Mouse (Mus musculus) forebrain, embryonic 16.5 days (tissue): ENCODE measurements around the gene Kidins220. TPM values are rescaled to one million over a fixed set of nuclear protein-coding genes. Genes with fewer than 3 reads are reported as not detected.

Experiments
- ATAC-seq: fragments of 200-750 bp; cut with Nextera tagmentation; 2 replicates; pipeline ENCODE4 v1.8.0; 2017; ENCODE audit warnings: mild to moderate bottlenecking, moderate library complexity
- H3K27ac ChIP-seq: fragments of 300-500 bp; sonication (generic); 2 replicates; pipeline ENCODE4 v1.5.1; 2014; ENCODE audit warnings: low read length, control low read depth
- H3K27me3 ChIP-seq: fragments of 300-500 bp; sonication (generic); replicated peaks from 2 replicates; pipeline ENCODE4 v1.6.1; 2014; ENCODE audit warnings: low read length; ENCODE audit not compliant: control insufficient read depth, insufficient read depth
- H3K36me3 ChIP-seq: fragments of 300-500 bp; sonication (generic); 2 replicates; pipeline ENCODE4 v1.6.1; 2014; ENCODE audit not compliant: control insufficient read depth, insufficient read depth
- H3K4me1 ChIP-seq: fragments of 300-500 bp; sonication (generic); replicated peaks from 2 replicates; pipeline ENCODE4 v1.6.1; 2014; ENCODE audit warnings: low read length; ENCODE audit not compliant: control insufficient read depth, insufficient read depth
- H3K4me2 ChIP-seq: fragments of 300-500 bp; sonication (generic); 2 replicates; pipeline ENCODE4 v1.6.1; 2014; ENCODE audit warnings: mild to moderate bottlenecking, low read length, control low read depth
- H3K4me3 ChIP-seq: fragments of 300-500 bp; sonication (generic); replicated peaks from 2 replicates; pipeline ENCODE4 v1.5.1; 2014; ENCODE audit warnings: mild to moderate bottlenecking, low read length, control low read depth
- H3K9ac ChIP-seq: fragments of 300-500 bp; sonication (generic); replicated peaks from 2 replicates; pipeline ENCODE4 v1.6.1; 2014; ENCODE audit warnings: low read depth, low read length, control low read depth
- H3K9me3 ChIP-seq: fragments of 300-500 bp; sonication (generic); 2 replicates; pipeline ENCODE4 v1.6.1; 2016; ENCODE audit warnings: low read length; ENCODE audit not compliant: control insufficient read depth
- WGBS: fragments of 180-500 bp; shearing (Covaris S2); extraction: QIAGEN DNeasy Blood & Tissue Kit; methylation state at CpG from one replicate; pipeline ENCODE4 v1.1.7; 2014; 5-methylcytosine and 5-hydroxymethylcytosine counted together
- polyA plus RNA-seq: library from polyadenylated mRNA; unstranded; fragments of >200 nt; fragmentation: Nextera tagmentation; extraction: Ambion mirVana; gene quantifications from 2 replicates; pipeline ENCODE4 v1.2.1, GENCODE M21; 2015

The Kidins220 gene
- polyA plus RNA-seq, 1 experiment from 2014 or later, result 179 TPM

GRCm38 (mm10) chr12:24936281-24936680, 38.4 kb upstream of the Kidins220 start:
- Histone ChIP-seq H3K4me1 (0 out of 2 replicates have a peak, but pooled peaks cover 7% of the 10 kb centered on the region), H3K27ac (no peak overlapping the region), H3K9me3 (no peaks in the 10 kb centered on the region), H3K9ac (no peak overlapping the region), H3K4me2 (no peak overlapping the region), H3K27me3 (no peaks in the 10 kb centered on the region), H3K4me3 (no peak overlapping the region), H3K36me3 (peaks cover 5% of the 10 kb centered on the region)
- no peak for ATAC-seq
- 62% methylated on average over 1 of the region's 1 CpGs for WGBS

- Histone ChIP-seq H3K36me3 (peaks cover 5% of the 10 kb centered on the region), H3K9me3 (no peaks in the 10 kb centered on the region), H3K27me3 (no peaks in the 10 kb centered on the region), H3K9ac (no peak overlapping the region), H3K27ac (no peak overlapping the region), H3K4me1 (no peaks in the 10 kb centered on the region), H3K4me3 (no peak overlapping the region), H3K4me2 (no peak overlapping the region)
- no peak for ATAC-seq
- 94% methylated on average over 8 of the region's 8 CpGs for WGBS
Measured at GRCm38 (mm10) chr12:24939372-24939771, 35.4 kb upstream of the Kidins220 start.

GRCm38 (mm10) chr12:24942619-24943287, 32.0 kb upstream of the Kidins220 start:
- WGBS, result 87% methylated on average over 9 of the region's 9 CpGs
- H3K36me3 ChIP-seq, result no peaks in the 10 kb centered on the region; the same call in 1 of the 2 replicates

GRCm38 (mm10) chr12:24943427-24943826, 31.3 kb upstream of the Kidins220 start:
- H3K36me3 ChIP-seq, result peaks cover 4% of the 10 kb centered on the region
- H3K9me3 ChIP-seq, result no peaks in the 10 kb centered on the region
- no peaks in the 10 kb centered on the region for H3K27me3 ChIP-seq
- H3K4me2 ChIP-seq, result no peak overlapping the region
- no peak for ATAC-seq
- 77% methylated on average over 4 of the region's 4 CpGs for WGBS
- H3K4me1 ChIP-seq, result no peaks in the 10 kb centered on the region
- H3K9ac ChIP-seq, result no peak overlapping the region
- H3K4me3 ChIP-seq, result no peak overlapping the region
- H3K27ac ChIP-seq, result no peak overlapping the region

More at GRCm38 (mm10) chr12:24942619-24943287, 32.0 kb upstream of the Kidins220 start:
- H3K9ac ChIP-seq, result no peak overlapping the region
- H3K9me3 ChIP-seq, result no peaks in the 10 kb centered on the region
- ATAC-seq, result no peak
- no peaks in the 10 kb centered on the region for H3K4me1 ChIP-seq
- H3K4me3 ChIP-seq, result no peak overlapping the region
- H3K27ac ChIP-seq, result no peak overlapping the region
- H3K4me2 ChIP-seq, result no peak overlapping the region
- no peaks in the 10 kb centered on the region for H3K27me3 ChIP-seq

- no peak overlapping the region for H3K27ac ChIP-seq
- no peak overlapping the region for H3K4me3 ChIP-seq
- WGBS, result 94% methylated on average over 7 of the region's 7 CpGs
- H3K4me2 ChIP-seq, result no peak overlapping the region
- H3K4me1 ChIP-seq, result no peaks in the 10 kb centered on the region
- no peak for ATAC-seq
- H3K9me3 ChIP-seq, result no peaks in the 10 kb centered on the region
- H3K27me3 ChIP-seq, result no peaks in the 10 kb centered on the region
- H3K36me3 ChIP-seq, result peaks cover 4% of the 10 kb centered on the region
- no peak overlapping the region for H3K9ac ChIP-seq
Measured at GRCm38 (mm10) chr12:24944597-24944996, 30.1 kb upstream of the Kidins220 start.

GRCm38 (mm10) chr12:24947065-24947464, 27.7 kb upstream of the Kidins220 start:
- Histone ChIP-seq H3K4me2 (no peak overlapping the region), H3K27me3 (no peaks in the 10 kb centered on the region), H3K36me3 (peaks cover 15% of the 10 kb centered on the region), H3K27ac (no peak overlapping the region), H3K9me3 (no peaks in the 10 kb centered on the region), H3K4me3 (no peak overlapping the region), H3K4me1 (no peaks in the 10 kb centered on the region), H3K9ac (no peak overlapping the region)
- ATAC-seq, result no peak
- WGBS, result 93% methylated on average over 14 of the region's 14 CpGs

GRCm38 (mm10) chr12:24948344-24948743, 26.4 kb upstream of the Kidins220 start:
- Histone ChIP-seq H3K27me3 (no peaks in the 10 kb centered on the region), H3K36me3 (peaks cover 15% of the 10 kb centered on the region), H3K4me2 (no peak overlapping the region), H3K9me3 (no peaks in the 10 kb centered on the region), H3K27ac (no peak overlapping the region), H3K4me1 (no peaks in the 10 kb centered on the region), H3K4me3 (no peak overlapping the region), H3K9ac (no peak overlapping the region)
- 54% methylated on average over 3 of the region's 3 CpGs for WGBS
- ATAC-seq, result peak; percentile 22; the same call in 1 of the 2 replicates

GRCm38 (mm10) chr12:24950376-24951046, 24.2 kb upstream of the Kidins220 start:
- ATAC-seq, result no peak
- H3K36me3 ChIP-seq, result peaks cover 15% of the 10 kb centered on the region
- no peak overlapping the region for H3K4me3 ChIP-seq
- H3K9ac ChIP-seq, result no peak overlapping the region
- no peak overlapping the region for H3K4me2 ChIP-seq
- no peaks in the 10 kb centered on the region for H3K4me1 ChIP-seq
- 91% methylated on average over 7 of the region's 7 CpGs for WGBS
- H3K27me3 ChIP-seq, result no peaks in the 10 kb centered on the region
- H3K27ac ChIP-seq, result no peak overlapping the region
- H3K9me3 ChIP-seq, result no peaks in the 10 kb centered on the region

GRCm38 (mm10) chr12:24952147-24952546, 22.6 kb upstream of the Kidins220 start:
- Histone ChIP-seq H3K9ac (no peak overlapping the region), H3K9me3 (no peaks in the 10 kb centered on the region), H3K4me3 (no peak overlapping the region), H3K36me3 (peaks cover 15% of the 10 kb centered on the region), H3K4me2 (no peak overlapping the region), H3K27me3 (no peaks in the 10 kb centered on the region), H3K27ac (no peak overlapping the region), H3K4me1 (no peaks in the 10 kb centered on the region)
- ATAC-seq, result peak; percentile 48
- 62% methylated on average over 6 of the region's 6 CpGs for WGBS
